Mouse (Mus musculus) cerebellum, postnatal 36 days (tissue): ENCODE data around the gene Oit1.

Experiments used
- DNase-seq, 2 experiments: peaks; one replicate each; pipeline ENCODE4 v3.0.0; 2021 to 2022; ENCODE audit warnings: mixed read lengths in 2 of 2

Gene Oit1

DNA sequence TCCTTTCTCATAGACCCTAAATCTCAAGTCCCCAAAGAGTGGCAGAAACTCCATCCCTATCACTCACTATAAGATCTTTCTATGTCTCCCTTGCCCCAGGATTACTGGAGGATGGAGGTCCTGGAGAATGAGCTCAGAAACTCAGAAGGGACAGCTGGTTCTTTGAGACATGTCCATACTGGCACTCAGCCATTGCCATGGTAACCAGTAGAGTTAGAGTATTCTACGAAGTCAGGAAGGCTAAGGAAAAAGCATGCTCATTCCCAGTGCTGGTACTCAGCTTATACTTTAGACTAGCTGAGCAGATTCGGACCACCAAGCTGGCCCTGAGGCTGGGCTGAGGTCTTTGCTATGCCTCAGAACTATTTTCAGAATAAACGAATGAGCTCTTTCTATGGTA, 44.0 kb downstream of the Oit1 start:
- DNase-seq, result no peak

DNA sequence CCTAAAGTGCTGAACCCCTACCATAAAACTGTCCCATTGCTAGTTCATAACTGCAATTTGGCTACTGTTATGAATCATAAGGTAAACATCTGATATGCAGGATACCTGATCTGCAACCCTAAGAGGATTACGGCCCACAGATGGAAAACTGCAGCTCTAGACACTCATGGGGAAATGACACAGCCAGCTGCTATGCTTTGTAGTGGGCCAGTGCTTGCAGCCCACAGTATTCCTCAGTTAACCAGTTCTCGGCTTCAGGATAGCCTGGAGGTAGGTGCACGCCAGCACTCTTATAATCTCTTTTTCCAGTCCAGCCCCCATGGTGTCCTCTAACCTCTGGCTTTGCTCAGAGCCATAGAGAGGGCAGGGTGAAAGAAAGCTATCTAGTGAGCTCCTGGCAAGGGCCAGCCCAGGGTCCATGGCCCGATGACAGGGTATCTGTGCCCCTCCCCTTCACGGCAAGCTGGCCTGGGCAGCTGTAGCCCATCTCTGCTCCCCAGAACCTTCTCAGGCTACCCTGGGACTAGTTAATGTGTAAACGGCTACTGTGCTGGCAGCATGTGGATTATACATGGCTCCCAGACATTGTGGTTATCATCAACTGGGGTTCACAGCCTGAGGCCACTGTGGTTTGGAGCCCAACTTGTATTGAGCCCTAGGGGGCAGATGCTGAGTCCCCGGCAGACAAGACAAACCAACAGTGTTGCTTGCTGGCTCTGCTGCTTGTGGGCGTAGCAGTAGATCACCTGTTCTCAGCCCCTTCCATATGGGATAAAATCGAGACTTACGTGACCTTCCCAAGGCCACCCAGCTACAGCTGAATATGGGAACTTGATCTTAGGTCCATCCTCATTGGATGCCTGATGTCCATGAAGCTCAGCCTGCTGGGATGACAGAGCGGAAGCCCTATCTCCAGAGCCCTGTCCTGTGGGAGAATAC, 46.0 kb downstream of the Oit1 start:
- no peak for DNase-seq

DNA sequence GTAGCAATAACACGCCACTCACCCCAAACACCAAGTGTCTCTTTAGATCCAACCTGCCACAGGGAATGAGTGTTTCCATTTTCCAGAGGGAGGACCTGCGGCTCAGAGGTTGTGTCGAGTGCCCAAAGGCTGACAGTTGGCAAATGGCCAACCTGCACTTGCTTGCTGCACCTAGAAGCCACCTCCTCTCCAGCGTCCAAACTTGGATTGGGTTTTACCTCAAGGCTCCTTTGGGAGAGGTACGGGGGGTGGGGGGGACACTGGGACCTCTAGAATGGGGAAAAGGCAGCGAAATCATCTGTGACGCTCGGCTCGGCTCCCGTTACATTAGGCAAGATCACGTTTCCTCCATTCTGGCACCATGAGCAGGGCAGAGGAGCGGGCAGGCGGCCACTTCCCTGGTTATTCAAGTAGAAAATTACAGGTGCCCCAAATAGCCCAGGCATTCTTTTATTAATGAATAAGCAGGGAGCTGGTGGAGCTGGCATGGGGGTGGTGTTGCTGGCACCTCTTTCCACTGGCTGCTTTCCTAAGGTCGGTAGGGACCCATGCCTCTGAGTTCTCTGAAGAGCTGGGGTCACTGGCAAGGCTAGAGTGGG, 47.1 kb downstream of the Oit1 start:
- DNase-seq, result peak; percentile 86 to 87

DNA sequence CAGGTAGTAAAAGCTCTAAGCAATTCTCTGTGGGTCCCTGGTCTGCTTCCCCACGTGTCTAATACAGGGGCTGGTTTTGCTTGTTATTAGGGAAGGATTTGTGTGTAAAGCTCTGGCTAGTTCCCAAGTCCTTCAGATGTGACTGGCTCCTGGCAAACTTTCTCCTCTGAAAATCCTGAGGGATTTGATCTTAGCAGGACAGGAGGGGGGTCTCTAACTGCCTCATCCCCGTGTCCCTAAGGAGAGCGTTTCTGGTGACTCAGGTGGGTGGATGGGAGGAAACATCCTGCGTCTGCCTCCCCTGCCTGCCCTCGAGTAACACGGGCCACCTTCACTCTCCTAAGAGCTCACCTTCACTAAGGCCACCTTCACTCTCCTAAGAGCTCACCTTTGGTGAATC, 48.2 kb downstream of the Oit1 start:
- no peak for DNase-seq

DNA sequence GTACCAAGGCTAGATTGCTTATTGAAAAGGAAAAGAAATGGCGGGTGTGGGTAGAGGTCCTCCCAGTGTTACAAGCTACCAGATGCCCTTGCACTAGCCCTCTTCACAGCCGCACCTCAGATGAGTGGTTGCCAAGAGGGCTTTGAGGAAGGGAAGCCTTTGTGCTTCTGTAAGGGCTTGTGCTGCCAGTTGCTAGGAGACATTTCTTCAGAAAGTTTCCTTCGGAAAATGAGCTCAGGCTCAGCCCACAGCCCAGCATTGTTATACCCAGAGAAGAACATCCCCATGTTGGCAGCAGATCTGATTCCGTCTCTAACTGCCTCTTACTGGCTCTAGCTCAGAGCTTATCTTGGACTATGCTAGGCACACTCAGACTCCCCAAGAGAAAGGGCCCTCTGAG, 49.0 kb downstream of the Oit1 start:
- DNase-seq, result no peak

DNA sequence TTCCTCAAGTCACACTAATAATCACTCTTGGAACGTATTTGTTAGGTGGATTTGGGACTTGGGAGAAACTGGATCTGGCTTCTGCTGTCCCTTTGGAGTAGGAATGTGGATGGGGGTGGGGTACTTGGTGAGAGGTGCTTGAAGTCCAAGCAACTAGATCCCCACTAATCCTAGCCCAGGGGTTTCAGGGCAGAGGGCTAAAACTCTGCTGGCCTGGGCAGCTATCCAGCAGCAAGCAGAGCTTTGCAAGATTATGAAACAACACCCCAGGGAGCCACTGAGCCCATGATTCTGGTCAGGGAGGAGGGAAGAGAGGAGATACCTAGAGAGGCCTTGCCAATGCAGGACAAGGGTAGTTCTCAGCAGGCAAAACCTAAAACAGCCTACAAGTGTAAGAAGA, 51.2 kb downstream of the Oit1 start:
- no peak for DNase-seq

DNA sequence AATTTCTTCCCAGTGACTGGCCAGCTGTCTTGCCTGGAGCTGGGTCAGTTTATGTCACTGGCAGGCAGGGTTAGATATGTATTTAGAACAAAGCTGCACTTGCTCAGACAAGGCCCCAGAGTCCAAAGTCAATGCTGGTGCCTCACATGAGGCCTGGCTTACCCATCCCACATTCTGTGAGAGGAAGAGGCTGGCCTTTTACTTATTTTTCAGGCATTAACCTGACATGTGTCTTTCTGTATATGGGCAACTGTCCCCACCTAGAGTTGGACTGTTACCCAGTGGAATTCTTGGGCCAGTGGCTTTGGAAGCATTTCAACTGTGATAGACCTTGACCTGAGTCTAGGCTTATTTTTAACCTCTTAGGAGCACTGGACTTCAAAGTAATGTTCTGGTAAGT, 51.6 kb downstream of the Oit1 start:
- no peak for DNase-seq

- no peak for DNase-seq
Measured at GRCm38 (mm10) chr14:8325746-8326145, 52.8 kb downstream of the Oit1 start.

GRCm38 (mm10) chr14:8320528-8320927, 58.0 kb downstream of the Oit1 start:
- DNase-seq, result no peak

DNA sequence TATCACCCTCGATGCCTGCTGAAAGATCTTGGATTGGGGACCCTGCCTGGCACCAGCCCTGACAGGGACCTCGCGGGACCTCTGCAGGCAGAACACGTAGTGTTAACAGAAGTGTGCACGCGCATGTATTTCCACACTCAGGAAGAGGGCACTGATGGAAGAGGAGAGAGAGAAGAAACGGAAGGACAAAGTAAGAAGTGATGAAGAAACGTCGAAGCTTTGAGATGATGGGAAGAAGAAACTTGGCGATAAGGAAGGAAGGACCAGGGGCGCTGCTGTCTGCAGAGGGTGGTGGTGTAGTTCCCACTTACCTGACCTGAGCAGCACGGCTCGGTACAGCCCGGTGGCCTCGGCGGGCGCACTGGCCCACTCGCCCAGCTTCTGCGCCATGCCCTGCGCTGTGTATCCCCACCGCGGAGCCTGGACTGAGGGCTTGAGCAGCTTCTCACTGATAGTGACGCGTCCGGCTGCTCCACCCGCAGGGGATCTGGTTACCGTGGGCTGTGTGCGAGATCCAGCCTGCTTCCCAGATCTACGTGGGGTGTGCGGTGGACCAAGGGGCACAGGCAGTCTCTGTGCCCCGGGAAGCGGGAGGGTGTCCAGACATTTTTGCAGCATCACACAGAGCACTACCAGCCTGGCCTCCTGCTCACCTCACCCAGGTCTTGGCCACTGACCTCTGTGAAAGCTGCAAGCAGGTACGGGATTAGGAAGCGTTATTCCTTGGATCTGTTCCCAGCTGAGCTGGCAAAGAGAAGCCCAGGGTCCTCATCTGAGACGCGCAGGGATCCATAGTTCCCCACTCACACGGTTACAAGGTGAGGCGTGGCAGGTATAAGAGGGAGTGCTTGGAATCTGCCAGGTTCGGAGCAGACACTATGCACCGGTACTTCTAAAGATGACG, 61.1 kb downstream of the Oit1 start, which contains the start of gene Fam107a:
Gene Fam107a, minus strand, starts transcription at position 830 of the 904 bp plus-strand sequence.
- DNase-seq, result no peak

DNA sequence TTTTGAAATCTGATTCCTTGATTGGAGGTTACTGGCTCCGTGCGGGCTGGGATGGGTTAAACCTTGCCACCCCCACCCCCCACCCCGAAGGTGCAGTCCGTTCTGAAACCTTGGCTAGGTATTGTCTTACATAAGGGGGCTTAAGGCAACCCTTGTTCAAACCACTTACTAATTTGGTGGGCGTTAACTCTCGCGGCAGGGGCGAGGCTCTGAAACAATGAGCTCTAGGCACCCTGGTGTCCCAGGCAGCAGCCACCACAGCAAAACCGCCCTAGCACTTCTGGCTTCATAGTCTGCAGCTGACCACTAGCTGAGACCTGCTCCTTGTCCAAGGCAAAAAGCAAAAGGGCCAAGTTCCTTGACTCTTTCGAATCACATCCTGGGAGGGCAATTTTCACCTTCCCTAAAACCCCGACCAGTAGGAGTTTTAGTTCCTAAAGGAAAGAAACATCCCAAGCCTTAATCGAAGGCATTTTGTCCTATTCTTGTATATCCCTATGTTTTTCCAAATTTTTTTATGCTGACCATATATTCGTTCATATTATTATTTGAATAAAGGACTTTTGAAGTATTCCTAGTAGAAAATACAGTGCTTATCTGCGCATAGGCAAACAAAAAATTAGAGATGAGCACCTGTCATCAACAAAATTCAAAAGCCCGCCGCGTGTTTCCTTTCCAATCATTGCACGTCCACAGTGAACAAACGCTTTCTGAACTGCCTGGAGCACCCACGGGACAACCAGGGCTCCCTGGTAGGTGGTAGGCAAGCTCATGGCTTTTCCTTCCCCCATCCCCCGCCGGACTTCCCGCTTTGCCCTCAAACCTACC, 62.0 kb downstream of the Oit1 start:
- DNase-seq, result no peak

DNA sequence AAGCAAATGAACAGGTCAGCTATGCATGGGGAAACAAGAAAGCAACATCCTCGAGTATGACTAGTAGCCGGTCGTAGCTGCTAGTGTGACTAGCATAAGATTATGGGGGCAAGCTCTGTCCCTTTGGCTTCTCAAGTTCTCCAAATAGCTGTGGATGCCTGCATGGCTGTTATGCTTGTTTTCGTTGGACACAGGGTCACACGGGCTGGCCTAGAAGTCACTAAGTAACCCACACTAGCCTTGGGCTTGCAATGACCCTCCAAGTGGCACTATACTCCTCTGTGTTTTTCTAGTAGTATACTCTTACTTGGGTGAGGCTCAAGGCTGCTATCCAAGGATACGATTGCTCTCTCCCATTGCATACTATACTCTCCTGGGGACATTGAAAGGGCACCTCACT, 63.4 kb downstream of the Oit1 start:
- no peak for DNase-seq

DNA sequence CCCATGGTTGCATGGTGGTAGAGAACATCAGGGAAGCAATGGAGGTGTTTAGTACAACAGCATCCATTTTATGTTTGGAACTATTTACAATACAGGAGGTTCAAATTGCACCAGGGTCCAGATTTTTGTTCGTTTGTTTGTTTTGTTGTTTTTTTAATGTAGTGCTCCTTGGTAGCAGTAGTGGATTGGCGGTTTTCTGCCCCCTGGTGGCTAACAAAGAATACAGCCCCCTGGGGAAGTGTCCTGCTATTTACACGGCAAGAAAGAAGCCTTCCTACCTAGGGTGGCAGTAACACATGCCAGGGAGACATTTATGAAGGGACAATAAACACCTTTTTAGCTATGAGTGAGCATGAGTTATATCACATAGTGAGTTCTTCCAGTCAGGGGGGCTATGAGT, 64.0 kb downstream of the Oit1 start:
- no peak for DNase-seq

- DNase-seq, result no peak
Measured at GRCm38 (mm10) chr14:8313877-8314276, 64.7 kb downstream of the Oit1 start.

- DNase-seq, result no peak
Measured at GRCm38 (mm10) chr14:8309621-8310141, 68.9 kb downstream of the Oit1 start.

DNA sequence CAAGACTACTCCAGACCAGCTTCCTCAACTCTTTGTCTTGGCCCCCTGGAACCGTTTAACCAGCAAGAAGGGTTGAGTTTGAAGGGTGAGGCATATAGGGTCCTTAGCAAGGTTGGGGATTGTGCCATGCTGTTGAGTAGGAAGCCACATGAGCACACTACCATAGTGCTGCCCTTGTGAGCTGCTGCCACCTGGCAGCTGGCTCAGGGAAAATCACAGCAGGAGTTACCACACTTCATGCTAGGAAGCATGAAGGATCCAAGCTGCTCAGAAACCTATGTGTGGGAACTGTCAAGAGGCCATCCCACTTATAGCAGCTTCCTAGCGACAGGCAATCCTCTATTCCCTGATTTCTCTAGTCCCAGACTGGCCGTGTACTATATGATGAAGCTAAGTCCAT, 69.9 kb downstream of the Oit1 start:
- DNase-seq, result no peak

GRCm38 (mm10) chr14:8306884-8307283, 71.7 kb downstream of the Oit1 start:
- no peak for DNase-seq

DNA sequence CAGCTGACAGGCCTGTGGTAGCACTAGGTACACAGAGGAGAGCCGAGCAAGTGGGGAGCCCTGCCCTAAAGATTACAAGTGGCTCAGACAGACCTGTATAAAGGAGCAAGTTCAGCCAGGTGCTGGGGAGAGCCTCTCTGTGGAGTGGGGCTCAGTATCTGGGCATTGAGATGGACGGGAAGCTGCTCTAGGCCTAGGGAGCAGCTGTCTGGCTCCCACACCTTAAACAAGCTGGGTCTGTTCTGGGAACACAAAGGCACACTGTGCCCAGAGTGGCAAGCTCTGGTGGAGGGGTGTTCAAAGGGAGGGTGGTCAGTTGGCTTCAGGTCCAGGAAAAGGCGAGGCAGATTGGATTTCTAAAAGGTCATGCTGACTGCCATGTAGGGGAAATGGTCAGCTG, 73.5 kb downstream of the Oit1 start:
- DNase-seq, result no peak

DNA sequence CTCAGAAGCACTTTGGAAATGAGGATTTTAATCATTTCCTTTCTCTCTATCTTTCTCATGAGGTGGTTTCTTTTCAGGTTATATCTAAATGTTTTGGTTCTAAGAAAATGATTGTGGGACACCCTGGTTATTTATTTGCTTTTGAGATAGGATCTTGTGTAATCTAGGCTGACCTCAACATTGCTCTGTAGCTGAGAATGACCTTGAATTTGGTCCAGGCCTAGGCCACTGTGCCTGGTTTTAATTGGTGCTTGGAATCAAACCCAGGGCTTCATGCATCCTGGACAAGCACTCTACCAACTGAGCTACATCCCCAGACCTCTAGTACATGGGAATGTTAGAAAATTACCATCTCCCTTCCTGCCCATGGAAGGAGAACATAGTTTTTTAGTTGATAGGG, 74.5 kb downstream of the Oit1 start:
- DNase-seq, result no peak

DNA sequence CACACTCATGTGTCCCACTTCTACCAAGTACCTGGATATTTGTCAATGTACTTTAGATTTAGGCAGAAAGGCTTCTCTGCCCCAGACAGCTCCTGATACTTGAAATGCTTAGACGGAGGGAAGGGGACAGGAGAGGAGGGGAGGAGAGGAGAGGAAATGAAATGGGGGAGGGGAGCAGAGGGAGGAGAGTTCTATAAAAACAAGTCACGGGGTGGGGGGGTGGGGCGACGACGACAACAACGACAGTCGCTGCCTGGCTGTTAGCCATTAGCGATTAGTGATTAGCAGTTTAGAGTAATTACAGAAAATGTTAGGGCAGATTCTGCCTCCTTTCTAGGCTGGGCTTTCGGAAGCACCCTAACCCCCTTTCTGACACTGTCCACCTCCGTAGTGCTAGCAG, 75.9 kb downstream of the Oit1 start:
- DNase-seq, result no peak

GRCm38 (mm10) chr14:8300281-8300680, 78.3 kb downstream of the Oit1 start:
- peak; percentile 71 to 73 for DNase-seq
